Mouse (Mus musculus): Measurements from ENCODE around the gene Pgf. TPM values are rescaled to one million over a fixed set of nuclear protein-coding genes. Genes with fewer than 3 reads are reported as not detected.

Gene Pgf
- polyA plus RNA-seq, 1 experiment from 2014 or later = 14.6 TPM

DNA sequence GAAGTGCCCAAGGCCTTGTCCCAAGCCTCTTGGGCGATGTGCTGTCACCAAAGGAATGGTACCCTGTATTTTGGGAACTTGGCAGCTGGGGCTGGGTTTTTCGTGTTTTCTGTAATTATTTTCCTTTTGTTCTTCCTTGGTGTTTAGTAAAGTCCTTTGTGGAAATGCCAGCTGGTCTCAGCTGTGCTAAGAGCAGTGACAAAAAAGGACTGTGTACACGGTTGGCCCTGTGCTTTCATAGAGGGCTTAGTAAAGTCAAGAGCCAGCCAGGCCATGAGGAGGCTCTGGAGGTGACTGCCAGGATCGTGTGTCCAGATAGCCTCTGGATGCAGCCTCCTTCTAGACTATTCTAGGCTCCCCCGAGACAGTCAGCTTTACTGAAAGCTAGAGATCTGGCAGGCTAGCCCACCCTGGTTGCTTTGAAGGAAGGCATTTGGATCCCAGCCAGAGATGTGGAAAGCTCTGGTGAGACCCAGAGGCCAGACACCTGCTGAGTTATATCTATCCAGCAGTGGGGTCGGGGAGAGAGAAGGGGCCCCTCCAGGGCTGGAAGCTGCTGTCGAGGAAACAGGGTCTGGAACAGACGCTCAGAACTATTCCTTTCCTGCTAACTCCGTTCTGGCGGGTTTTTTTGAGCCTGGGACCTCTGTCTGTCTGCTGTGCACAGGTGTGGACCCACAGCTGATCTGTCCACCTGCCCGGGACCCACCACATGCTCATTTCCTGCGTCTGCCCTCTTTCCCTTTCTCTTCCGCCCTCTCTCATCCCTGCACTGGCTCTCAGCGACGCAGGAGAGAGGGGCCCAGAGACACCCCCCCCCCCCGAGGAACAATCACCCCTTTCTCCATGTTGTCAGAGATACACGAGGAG, 4.1 kb upstream of the Pgf start:
- 20% methylated on average over 16 of the region's 17 CpGs for WGBS
- no peak overlapping the region for H3K27ac ChIP-seq (ENCODE audit: low read depth)
- H3K4me2 ChIP-seq = no peak overlapping the region
- ATAC-seq (ENCODE audit: insufficient read depth) (0 out of 2 replicates have a peak, but pooled peaks have one; percentile 14), DNase-seq (peak; percentile 61)
- H3K4me1 ChIP-seq (ENCODE audit: insufficient read depth) = peaks cover 24% of the 10 kb centered on the region
- no peaks in the 10 kb centered on the region for H3K27me3 ChIP-seq (ENCODE audit: insufficient read depth, low read length)
- H3K9ac ChIP-seq = no peak overlapping the region; the same call in 1 of the 2 replicates
- no peak overlapping the region for H3K4me3 ChIP-seq (ENCODE audit: low read depth, low read length)
- no peaks in the 10 kb centered on the region for H3K36me3 ChIP-seq (ENCODE audit: insufficient read depth)
- TF ChIP-seq CTCF (IDR thresholded peaks at IDR 0.05; ENCODE audit: low read depth) = no peak
- H3K9me3 ChIP-seq (ENCODE audit: low read depth, low read length) = no peaks in the 10 kb centered on the region

DNA sequence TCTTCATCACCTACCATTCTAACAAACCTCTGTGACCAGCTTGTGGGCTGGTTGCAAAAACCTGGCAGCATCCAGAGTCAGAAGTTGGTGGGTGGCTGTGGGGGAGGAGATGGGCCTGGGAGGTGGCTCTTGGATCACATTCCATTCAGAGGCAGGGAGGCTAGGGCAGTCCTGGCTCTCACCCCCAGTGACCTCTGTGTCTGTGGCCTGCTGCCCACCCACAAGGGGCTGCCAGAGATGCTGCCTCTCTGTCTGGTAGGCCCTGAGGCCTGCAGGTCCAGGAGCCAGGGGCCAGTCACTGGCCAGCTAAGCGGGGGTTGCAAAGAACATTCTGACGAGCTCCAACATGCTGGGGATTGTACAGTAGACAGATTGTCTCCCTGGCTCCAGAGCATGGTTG, 704 bp upstream of the Pgf start:
- Histone ChIP-seq H3K9ac (no peak overlapping the region), H3K36me3 (ENCODE audit: insufficient read depth) (no peaks in the 10 kb centered on the region), H3K4me1 (ENCODE audit: insufficient read depth) (peaks cover 44% of the 10 kb centered on the region), H3K27ac (ENCODE audit: low read depth) (no peak overlapping the region), H3K27me3 (ENCODE audit: insufficient read depth, low read length) (no peaks in the 10 kb centered on the region), H3K4me3 (ENCODE audit: low read depth, low read length) (no peak overlapping the region), H3K4me2 (no peak overlapping the region), H3K9me3 (ENCODE audit: low read depth, low read length) (no peaks in the 10 kb centered on the region)
- ATAC-seq (ENCODE audit: insufficient read depth) (no peak), DNase-seq (no peak)
- WGBS = 74% methylated on average over 2 of the region's 2 CpGs
- no peak for TF ChIP-seq CTCF (IDR thresholded peaks at IDR 0.05; ENCODE audit: low read depth)

DNA sequence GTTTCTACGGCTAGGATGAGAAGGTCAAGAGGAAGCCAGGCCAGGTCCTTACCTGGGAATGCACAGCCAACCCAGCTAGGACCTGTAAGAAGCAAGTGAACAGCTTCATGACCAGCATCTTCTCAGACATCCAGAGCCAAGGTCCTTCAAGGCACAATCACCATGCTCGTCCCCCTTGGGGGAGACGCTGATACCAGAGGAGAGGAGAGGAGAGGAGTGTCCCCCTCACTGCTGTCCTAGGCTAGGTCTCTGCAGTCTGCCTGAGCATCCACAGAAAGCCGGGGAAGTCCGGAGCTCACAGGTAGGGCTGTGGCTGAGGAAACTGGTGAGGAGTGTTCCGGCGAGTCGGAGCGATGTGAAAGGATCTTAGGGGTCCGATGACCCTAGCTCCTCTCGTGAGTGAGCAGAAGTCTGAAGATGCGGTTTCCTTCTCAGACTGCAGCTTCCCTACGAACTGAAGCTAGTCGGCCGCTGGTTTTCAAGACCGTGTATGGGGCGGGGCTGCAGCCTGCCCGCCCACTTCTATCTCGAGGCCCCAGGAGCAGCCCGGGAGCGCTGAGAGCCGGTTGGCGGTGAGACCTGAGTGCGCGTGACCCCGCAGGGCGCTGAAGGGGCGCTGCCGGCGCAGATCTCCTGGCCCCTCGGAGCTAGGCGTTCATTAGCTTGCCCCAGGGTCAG, 605 bp downstream of the Pgf start:
- TF ChIP-seq CTCF (IDR thresholded peaks at IDR 0.05; ENCODE audit: low read depth) = no peak
- Histone ChIP-seq H3K4me2 (peak overlapping the region; percentile 70), H3K4me3 (ENCODE audit: low read depth, low read length) (peak overlapping the region; percentile 39), H3K36me3 (ENCODE audit: insufficient read depth) (peaks cover 10% of the 10 kb centered on the region), H3K27ac (ENCODE audit: low read depth) (peak overlapping the region; percentile 87; the same call in 1 of the 2 replicates), H3K9ac (peak overlapping the region; percentile 35), H3K4me1 (ENCODE audit: insufficient read depth) (peaks cover 43% of the 10 kb centered on the region), H3K9me3 (ENCODE audit: low read depth, low read length) (no peaks in the 10 kb centered on the region), H3K27me3 (ENCODE audit: insufficient read depth, low read length) (no peaks in the 10 kb centered on the region)
- WGBS = 1% methylated on average over 32 of the region's 32 CpGs
- DNase-seq (peak; percentile 85), ATAC-seq (ENCODE audit: insufficient read depth) (peak; percentile 50)

DNA sequence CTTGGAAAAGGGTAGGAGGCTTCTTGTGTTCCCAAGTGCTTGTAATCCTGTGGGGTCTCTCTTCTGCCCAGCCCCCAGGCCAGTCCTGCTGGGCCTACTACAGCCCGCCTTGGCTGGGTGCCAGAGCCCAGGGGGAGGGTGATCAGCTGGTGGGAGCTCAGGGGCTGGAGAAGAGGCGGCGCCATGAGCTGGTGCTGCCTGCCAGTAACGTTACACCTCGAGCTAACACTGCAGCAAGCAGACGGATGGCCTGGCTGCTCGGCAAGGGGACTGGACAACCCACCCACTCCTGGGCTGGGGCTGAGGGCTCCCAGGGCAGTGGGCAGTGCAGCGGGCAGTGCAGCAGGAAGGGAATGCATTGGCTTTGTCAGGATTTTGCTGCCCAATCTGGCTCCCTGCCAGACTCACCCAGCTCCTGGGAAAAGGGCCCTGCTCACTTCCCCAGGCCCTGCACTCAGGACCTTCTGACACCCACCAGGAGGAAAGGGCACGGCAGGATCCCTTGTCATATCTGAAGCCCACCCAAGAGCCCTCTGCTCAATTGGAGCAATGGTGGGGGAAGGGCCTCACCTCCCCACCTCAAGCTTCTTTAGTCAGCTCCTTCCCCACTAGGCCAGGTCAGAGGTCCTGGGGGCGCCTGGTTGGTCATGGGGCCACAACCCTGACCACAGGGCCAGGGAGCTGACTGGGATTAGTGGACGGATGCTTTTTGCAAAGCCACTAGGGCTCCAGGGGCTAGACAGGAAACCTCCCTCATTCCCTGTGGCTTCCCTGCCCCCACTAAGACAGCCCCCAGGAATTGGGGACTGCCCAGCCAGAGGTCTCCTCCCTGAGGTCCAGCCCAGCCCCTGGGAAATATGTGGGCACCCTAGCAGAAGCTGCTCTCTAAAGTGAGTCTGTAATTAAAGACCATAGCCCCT, 1.4 kb downstream of the Pgf start:
- Histone ChIP-seq H3K36me3 (ENCODE audit: insufficient read depth) (peaks cover 15% of the 10 kb centered on the region), H3K4me3 (ENCODE audit: low read depth, low read length) (peak overlapping the region; percentile 39), H3K27me3 (ENCODE audit: insufficient read depth, low read length) (no peaks in the 10 kb centered on the region), H3K9ac (peak overlapping the region; percentile 35), H3K9me3 (ENCODE audit: low read depth, low read length) (no peaks in the 10 kb centered on the region), H3K4me1 (ENCODE audit: insufficient read depth) (peaks cover 36% of the 10 kb centered on the region), H3K4me2 (peak overlapping the region; percentile 70), H3K27ac (ENCODE audit: low read depth) (peak overlapping the region; percentile 87)
- ATAC-seq (ENCODE audit: insufficient read depth) (peak; percentile 80), DNase-seq (peak; percentile 91)
- WGBS = 9% methylated on average over 11 of the region's 11 CpGs
- no peak for TF ChIP-seq CTCF (IDR thresholded peaks at IDR 0.05; ENCODE audit: low read depth)

DNA sequence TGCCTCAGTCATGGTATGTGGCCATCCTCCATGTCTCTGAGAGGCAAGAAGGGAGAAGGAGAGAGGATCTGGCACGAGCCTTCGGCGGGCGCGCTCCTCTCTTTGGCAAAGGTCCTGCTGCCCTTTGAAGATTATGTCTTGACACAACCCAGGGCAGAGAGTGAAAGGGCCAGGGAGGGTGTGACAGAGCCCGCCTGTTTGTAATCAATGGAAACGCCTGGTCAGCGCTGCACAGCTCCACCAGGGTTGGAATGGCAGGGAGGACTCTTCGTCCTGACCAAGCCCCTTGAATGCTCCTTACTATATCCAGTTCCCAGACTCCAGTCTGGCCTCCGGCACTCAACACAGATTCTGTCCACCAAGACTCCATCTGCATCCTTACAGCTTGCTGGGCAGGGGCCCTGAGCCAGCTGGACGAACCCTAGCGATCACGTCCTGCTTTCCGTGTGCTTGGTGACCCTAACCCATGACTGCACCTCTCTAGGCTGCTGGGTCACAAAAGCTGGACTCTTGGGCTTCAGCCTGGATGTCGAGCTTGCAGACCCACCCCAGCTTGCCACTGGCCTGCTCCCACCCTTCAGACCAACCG, 2.4 kb downstream of the Pgf start:
- H3K9ac ChIP-seq = peak overlapping the region; percentile 35
- 15% methylated on average over 16 of the region's 16 CpGs for WGBS
- peak overlapping the region; percentile 39 for H3K4me3 ChIP-seq (ENCODE audit: low read depth, low read length)
- H3K4me2 ChIP-seq = peak overlapping the region; percentile 70
- H3K27ac ChIP-seq (ENCODE audit: low read depth) = peak overlapping the region; percentile 87
- H3K27me3 ChIP-seq (ENCODE audit: insufficient read depth, low read length) = no peaks in the 10 kb centered on the region
- ATAC-seq (ENCODE audit: insufficient read depth) (peak; percentile 15; the same call in 1 of the 2 replicates), DNase-seq (peak; percentile 54)
- H3K4me1 ChIP-seq (ENCODE audit: insufficient read depth) = peaks cover 34% of the 10 kb centered on the region
- no peak for TF ChIP-seq CTCF (IDR thresholded peaks at IDR 0.05; ENCODE audit: low read depth)
- peaks cover 22% of the 10 kb centered on the region for H3K36me3 ChIP-seq (ENCODE audit: insufficient read depth)
- no peaks in the 10 kb centered on the region for H3K9me3 ChIP-seq (ENCODE audit: low read depth, low read length)

DNA sequence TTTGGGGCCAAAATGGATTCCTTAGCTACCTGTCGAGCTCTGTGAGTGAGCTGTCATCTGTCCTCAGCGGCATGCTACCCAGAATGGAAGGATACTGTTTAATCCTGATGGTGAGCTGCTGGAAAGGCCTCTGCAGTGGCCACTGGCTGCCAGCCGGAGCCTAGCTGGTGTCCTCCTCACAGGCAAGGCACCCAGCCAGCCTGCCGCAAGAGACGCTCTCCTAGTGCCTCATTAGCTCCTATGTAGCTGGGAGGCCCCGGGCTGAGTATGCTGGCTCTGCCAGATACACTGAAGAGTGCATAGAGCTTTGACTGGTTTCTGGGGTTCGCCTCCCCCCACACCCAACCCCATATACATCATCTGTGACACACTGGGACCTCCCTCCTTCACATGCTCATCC, 3.6 kb downstream of the Pgf start:
- no peaks in the 10 kb centered on the region for H3K9me3 ChIP-seq (ENCODE audit: low read depth, low read length)
- WGBS = 53% methylated on average over 7 of the region's 7 CpGs
- DNase-seq (peak; percentile 59), ATAC-seq (ENCODE audit: insufficient read depth) (no peak)
- H3K4me3 ChIP-seq (ENCODE audit: low read depth, low read length) = peak overlapping the region; percentile 14
- H3K4me1 ChIP-seq (ENCODE audit: insufficient read depth) = peaks cover 34% of the 10 kb centered on the region
- no peak overlapping the region for H3K27ac ChIP-seq (ENCODE audit: low read depth)
- no peak overlapping the region for H3K9ac ChIP-seq
- peak overlapping the region; percentile 70 for H3K4me2 ChIP-seq
- no peak for TF ChIP-seq CTCF (IDR thresholded peaks at IDR 0.05; ENCODE audit: low read depth)
- H3K27me3 ChIP-seq (ENCODE audit: insufficient read depth, low read length) = no peaks in the 10 kb centered on the region
- H3K36me3 ChIP-seq (ENCODE audit: insufficient read depth) = peaks cover 22% of the 10 kb centered on the region

Data from lung, embryonic 14.5 days (tissue).